Mouse (Mus musculus): ENCODE results near the gene Zic1. TPM values are rescaled to one million over a fixed set of nuclear protein-coding genes. Genes with fewer than 3 reads are reported as not detected.

Gene Zic1
- total RNA-seq, 2 experiments from 2014 or later = not detected

GRCm38 (mm10) chr9:91369293-91369991 lies 3.8 kb upstream of the Zic1 start:
- no peak for ATAC-seq (replicated peaks; ENCODE audit: poor library complexity, severe bottlenecking)

- no peak for ATAC-seq (replicated peaks; ENCODE audit: poor library complexity, severe bottlenecking)
Measured at GRCm38 (mm10) chr9:91368946-91369292, 3.3 kb upstream of the Zic1 start.

GRCm38 (mm10) chr9:91368150-91368549 lies 2.5 kb upstream of the Zic1 start:
- no peak for ATAC-seq (replicated peaks; ENCODE audit: poor library complexity, severe bottlenecking)

GRCm38 (mm10) chr9:91366999-91367811 lies 1.6 kb upstream of the Zic1 start:
- ATAC-seq (replicated peaks; ENCODE audit: poor library complexity, severe bottlenecking) = no peak

DNA sequence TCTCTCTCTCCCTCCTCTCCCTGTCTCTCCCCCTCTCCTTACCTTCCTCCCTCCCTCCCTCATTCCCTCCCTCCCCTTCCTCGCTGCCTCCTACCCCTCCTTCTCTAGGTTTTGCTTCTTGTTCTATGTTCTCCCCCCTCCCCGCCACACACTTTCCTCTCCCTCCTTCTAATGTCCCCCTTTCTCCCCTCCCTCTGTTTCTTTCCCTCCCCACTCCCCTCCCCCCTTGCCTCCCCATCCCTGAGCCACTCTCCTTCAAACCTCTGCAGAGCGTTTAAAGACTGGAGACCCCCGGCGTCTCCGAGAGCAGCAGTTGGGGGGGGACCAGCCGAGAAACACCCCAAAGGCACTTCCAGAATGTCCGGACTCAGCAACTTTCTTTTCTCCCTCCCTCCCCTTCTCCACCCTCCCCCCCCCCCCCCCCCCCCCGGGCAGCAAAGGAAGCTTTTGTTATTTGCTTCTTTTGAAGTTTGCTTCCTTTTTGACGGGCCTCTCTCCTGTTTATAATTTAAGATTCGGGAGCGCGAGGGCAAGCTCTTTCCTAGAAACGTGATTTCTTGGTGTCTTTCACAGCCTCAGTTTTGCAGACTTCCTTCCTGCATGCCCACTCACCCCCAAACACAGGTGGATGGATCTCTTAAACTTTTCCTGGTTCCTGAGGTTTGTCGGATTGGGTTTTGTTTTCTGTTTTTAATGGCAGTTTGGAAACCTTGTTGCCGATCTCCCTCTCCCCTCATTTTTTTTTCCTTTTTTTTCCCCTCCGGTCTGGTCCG lies 802 bp upstream of the Zic1 start:
- ATAC-seq (replicated peaks; ENCODE audit: poor library complexity, severe bottlenecking) = no peak

DNA sequence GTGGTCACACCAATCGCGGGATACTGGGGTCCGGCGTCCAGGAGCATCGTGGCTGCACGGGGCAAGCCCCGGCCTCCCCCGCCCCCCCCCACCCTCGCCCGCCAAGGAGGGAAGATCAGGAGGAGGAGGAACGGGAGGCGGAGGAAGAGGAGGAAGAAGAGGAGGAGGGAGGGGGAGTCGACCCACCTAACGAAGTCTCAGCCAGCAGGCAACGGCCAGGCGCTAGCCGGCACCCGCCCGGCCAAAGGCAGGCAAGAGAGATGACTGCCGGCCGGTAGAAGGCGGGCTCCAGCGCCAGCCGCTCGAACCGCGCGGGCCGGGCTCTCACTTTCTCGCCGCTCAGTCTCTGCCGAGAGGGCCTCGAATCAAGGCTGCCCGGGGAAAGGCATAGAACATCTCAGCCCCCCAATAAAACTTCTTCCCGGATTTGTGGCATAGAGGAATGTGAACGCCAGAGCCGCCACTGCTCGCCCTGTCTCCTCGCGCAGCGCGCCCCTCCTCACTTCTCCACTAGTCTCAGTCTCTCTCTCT lies 574 bp downstream of the Zic1 start:
- no peak for ATAC-seq (replicated peaks; ENCODE audit: poor library complexity, severe bottlenecking)

- peak; percentile 72 for ATAC-seq (replicated peaks; ENCODE audit: poor library complexity, severe bottlenecking)
Measured at GRCm38 (mm10) chr9:91364127-91364970, 1.3 kb downstream of the Zic1 start.

- ATAC-seq (replicated peaks; ENCODE audit: poor library complexity, severe bottlenecking) = no peak
Measured at GRCm38 (mm10) chr9:91363814-91364126, 1.8 kb downstream of the Zic1 start.

DNA sequence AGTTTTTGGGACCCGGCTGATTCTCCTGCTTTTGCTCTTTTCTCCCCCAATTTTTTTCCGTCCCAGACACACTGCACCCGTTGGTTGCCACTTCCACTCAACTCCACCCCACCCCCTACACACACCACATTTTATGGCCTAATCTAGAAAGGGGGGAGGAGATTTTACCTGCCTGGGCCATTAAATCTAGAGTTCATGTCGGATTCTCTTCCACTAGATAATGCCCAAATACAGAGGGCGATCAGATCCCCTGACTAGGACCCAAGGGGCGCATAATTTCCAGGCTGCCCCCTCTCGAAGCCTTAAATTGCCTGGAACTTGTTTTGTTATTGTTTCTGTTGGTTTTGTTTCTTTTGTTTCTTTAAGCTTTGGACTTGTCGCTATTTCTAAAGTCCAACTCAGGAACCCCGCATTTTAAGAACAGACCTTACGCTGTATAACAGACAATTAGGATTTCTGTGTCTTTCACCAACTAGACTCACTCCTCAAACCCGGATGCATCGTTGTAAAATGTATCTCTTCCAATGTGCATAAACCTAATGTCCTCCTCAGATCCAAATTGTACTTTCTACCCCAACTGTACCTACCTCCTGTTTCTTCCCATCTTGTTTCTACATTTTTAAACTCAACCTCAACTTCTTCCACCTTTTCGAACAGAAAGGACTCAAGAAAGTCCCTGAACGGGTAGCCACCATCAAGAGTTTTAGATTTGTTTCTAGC lies 2.4 kb downstream of the Zic1 start:
- no peak for ATAC-seq (replicated peaks; ENCODE audit: poor library complexity, severe bottlenecking)

GRCm38 (mm10) chr9:91361856-91362601 lies 3.6 kb downstream of the Zic1 start, which contains the start of gene Zic4:
TSS of gene Zic4 (plus strand) at chr9:91362413.
- peak; percentile 70 for ATAC-seq (replicated peaks; ENCODE audit: poor library complexity, severe bottlenecking)

DNA sequence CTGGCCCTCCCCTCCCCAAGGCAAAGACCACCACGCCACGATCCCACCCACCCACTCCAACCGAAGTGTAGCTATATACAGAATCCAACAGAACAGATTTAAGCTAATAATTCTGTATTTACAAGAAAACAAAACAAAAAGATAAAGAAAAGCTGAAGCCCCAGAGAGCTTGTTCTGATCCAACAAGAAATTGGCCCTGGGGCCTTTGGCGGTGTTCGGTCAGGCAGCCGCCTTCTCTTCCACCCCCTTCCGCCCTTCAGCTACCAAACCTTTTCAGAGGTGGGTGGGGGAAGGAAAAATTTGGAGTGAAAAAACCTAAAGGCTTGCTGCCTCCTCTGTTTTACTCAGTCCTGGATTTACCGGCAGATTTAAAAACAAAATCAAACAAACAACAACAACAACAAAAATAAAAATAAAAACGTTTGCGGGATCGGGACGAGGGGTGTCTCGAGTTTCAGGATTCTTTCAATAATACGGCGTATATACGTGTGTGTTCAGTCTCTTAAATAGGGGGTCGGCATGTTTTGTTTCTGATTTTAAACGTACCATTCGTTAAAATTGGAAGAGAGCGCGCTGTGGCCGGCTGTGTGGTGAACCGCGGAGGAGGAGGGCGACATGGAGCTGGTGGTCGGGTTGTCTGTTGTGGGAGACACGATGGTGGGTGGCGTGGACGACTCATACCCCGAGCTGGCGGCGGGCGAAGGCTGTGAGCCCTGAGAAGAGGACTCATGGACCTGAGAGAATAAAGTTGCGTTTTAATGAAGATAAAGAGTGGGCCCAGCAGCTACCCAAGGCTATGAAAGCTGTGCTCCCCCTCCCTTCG lies 4.4 kb downstream of the Zic1 start:
- ATAC-seq (replicated peaks; ENCODE audit: poor library complexity, severe bottlenecking) = no peak

DNA sequence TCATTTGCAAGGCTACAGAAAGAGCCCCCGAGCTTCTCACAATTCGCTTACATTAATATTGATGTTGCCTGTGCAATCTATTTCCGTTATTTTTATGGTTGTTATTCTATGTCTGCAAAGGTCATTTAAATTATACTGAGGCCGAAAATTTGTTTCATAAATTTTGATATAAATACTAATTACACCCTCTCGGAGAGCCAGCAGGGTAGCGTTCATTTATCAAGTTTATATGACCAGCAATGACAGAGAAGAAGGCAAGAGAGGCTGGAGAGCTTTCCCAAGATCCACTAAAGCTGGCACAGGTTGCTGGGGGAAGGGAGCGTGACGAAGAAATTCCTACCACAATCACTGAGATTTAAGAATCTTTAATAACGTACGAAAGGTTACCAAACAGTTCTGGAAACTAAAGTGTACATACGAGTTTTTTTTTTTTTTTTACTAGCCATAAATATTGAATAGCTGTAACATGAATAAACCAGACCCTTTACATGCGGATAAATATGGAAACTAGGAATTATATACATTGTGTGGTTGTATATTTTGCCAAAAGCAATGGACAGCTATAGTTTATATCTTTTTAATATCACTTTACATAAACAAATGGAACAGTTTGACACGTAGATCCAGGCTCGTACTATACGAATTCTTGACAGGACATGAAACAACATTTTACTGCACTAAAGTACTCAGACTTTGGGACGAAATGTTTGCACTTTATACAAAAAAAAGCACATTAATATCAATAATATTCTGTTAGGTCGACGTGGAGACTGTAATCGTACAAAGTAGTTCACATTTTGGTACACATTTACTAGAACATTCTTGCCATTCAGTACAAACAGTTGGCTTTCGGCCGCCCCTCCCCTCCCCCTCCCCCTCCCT lies 5.2 kb downstream of the Zic1 start:
- ATAC-seq (replicated peaks; ENCODE audit: poor library complexity, severe bottlenecking) = no peak

GRCm38 (mm10) chr9:91358851-91359687 lies 6.5 kb downstream of the Zic1 start:
- ATAC-seq (replicated peaks; ENCODE audit: poor library complexity, severe bottlenecking) = no peak

- ATAC-seq (replicated peaks; ENCODE audit: poor library complexity, severe bottlenecking) = no peak
Measured at GRCm38 (mm10) chr9:91357321-91357720, 8.3 kb downstream of the Zic1 start.

- no peak for ATAC-seq (replicated peaks; ENCODE audit: poor library complexity, severe bottlenecking)
Measured at GRCm38 (mm10) chr9:91356353-91356740, 9.3 kb downstream of the Zic1 start.

All from granulocyte monocyte progenitor cell, adult 5-6 weeks (primary cell).